Mouse (Mus musculus) left cerebral cortex, adult 18-20 months (tissue): ENCODE measurements around the gene Shank1. TPM values are rescaled to one million over a fixed set of nuclear protein-coding genes. Genes with fewer than 3 reads are reported as not detected.

Experiments used
- total RNA-seq, 2 experiments: library from RNA; stranded (reverse); gene quantifications; 2 replicates each; pipeline ENCODE4 v1.2.3; 2021

Shank1 gene
- total RNA-seq, 2 experiments from 2014 or later, result 519 to 589 TPM

Other genes with a start within 250 kb of the Shank1 start
- gene Klk1b21, start 207.9 kb upstream of the Shank1 start, total RNA-seq, result not detected
- not detected for gene Klk1b22, start 197.6 kb upstream of the Shank1 start, total RNA-seq
- gene Klk1b16, start 173.5 kb upstream of the Shank1 start, total RNA-seq, result not detected
- gene Klk1b24, start 122.0 kb upstream of the Shank1 start, total RNA-seq, result not detected
- gene Klk1b3, start 112.1 kb upstream of the Shank1 start, total RNA-seq, result not detected
- gene Klk1b4, start 102.8 kb upstream of the Shank1 start, total RNA-seq, result not detected
- not detected for gene Klk1b5, start 94.3 kb upstream of the Shank1 start, total RNA-seq
- gene Klk1, start 84.9 kb upstream of the Shank1 start, total RNA-seq, result not detected
- not detected for gene Gm36864, start 74.1 kb upstream of the Shank1 start, total RNA-seq
- gene 1700028J19Rik, start 63.6 kb upstream of the Shank1 start, total RNA-seq, result 1 to 10 TPM; 1.1 to 1.2 TPM
- gene 2410002F23Rik, start 63.5 kb upstream of the Shank1 start, total RNA-seq, result 10 to 100 TPM; 68.6 to 71.1 TPM
- not detected for gene Acp4, start 52.9 kb upstream of the Shank1 start, total RNA-seq
- not detected for gene Gm15517, start 48.8 kb upstream of the Shank1 start, total RNA-seq
- 1 to 10 TPM; 3.4 to 3.7 TPM for gene Clec11a, start 3.4 kb upstream of the Shank1 start, total RNA-seq
- 10 to 100 TPM; 56.6 to 66.2 TPM for gene Syt3, start 73.8 kb downstream of the Shank1 start, total RNA-seq
- gene 1700008O03Rik, start 75.6 kb downstream of the Shank1 start, total RNA-seq, result 1 to 10 TPM in 1 of 2 experiments, under 1 TPM in 1; 0.98 to 2.7 TPM
- 100 to 1,000 TPM; 284 to 289 TPM for gene Lrrc4b, start 118.8 kb downstream of the Shank1 start, total RNA-seq
- 1 to 10 TPM; 5.0 to 5.6 TPM for gene Aspdh, start 155.1 kb downstream of the Shank1 start, total RNA-seq
- gene Josd2, start 157.7 kb downstream of the Shank1 start, total RNA-seq, result 10 to 100 TPM; 76.7 to 77.9 TPM
- gene Emc10, start 186.3 kb downstream of the Shank1 start, total RNA-seq, result 100 to 1,000 TPM; 206 to 210 TPM
- gene Fam71e1, start 186.3 kb downstream of the Shank1 start, total RNA-seq, result 10 to 100 TPM; 15.1 to 15.5 TPM
- gene Mybpc2, start 214.4 kb downstream of the Shank1 start, total RNA-seq, result under 1 TPM; 0.12 to 0.28 TPM
- gene Spib, start 221.8 kb downstream of the Shank1 start, total RNA-seq, result under 1 TPM; 0.12 to 0.21 TPM
- 10 to 100 TPM in 1 of 2 experiments, 1 to 10 TPM in 1; 9.7 to 10.8 TPM for gene Pold1, start 238.6 kb downstream of the Shank1 start, total RNA-seq
- gene Nr1h2, start 243.7 kb downstream of the Shank1 start, total RNA-seq, result 10 to 100 TPM; 75.2 to 85.6 TPM